ENCODE assay signal across 16 mouse cellular contexts in the genomic region with DNA sequence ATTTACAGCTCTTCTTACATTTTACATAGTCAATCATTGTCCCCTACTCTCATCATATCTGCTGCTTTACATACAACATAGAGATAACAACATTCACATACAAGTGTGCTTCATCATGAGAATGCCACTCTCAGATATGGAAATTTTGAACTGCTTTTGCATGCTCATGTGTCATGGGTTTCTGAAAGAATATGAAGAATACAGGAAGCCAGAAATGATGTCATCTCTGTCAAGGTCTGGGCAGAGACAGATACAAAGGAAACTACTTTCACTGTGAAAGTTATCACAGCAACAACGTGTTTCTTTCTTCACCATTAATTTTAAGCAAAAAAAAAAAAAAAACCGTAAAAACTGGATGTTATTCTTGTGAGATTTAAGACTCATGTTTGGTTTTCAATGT.
"Had no signal": no experiment of that assay in that cellular context is flagged by ENCODE, and none has a peak within 500 bp of the region (broad histone marks: within the 10 kb centered on the region; RNA-seq: fewer than 3 reads in every experiment).

No protein-coding gene starts in this region.

- H3K36me3 ChIP-seq: neural tube, embryonic 12.5 days; neural tube, embryonic 13.5 days; neural tube, embryonic 15.5 days; stomach, embryonic 15.5 days had no signal

- H3K4me2 ChIP-seq: neural tube, embryonic 12.5 days; neural tube, embryonic 13.5 days; neural tube, embryonic 15.5 days; stomach, embryonic 15.5 days had no signal

- H3K4me3 ChIP-seq: neural tube, embryonic 12.5 days; neural tube, embryonic 13.5 days; neural tube, embryonic 15.5 days; stomach, embryonic 15.5 days had no signal

- H3K27me3 ChIP-seq: neural tube, embryonic 12.5 days; neural tube, embryonic 13.5 days; neural tube, embryonic 15.5 days; stomach, embryonic 15.5 days had no signal

- H3K9ac ChIP-seq: neural tube, embryonic 12.5 days; neural tube, embryonic 13.5 days; neural tube, embryonic 15.5 days; stomach, embryonic 15.5 days had no signal

- H3K9me3 ChIP-seq: neural tube, embryonic 12.5 days; neural tube, embryonic 13.5 days; neural tube, embryonic 15.5 days; stomach, embryonic 15.5 days had no signal

- DNase-seq: retina, postnatal 1 day; right cerebral cortex, adult 18-20 months; right cerebral cortex, postnatal 14 days; right cerebral cortex, postnatal 25 days; right cerebral cortex, postnatal 4 days; spleen, adult 18-20 months; thymus, adult 18-20 months; thymus, adult 2 months; thymus, postnatal 14 days; thymus, postnatal 36 days; thymus, postnatal 4 days had no signal

- H3K27ac ChIP-seq: neural tube, embryonic 12.5 days; neural tube, embryonic 13.5 days; neural tube, embryonic 15.5 days; stomach, embryonic 15.5 days; stomach, postnatal 0 days had no signal

- H3K4me1 ChIP-seq: neural tube, embryonic 12.5 days; neural tube, embryonic 13.5 days; neural tube, embryonic 15.5 days; stomach, embryonic 15.5 days had no signal
